Mouse (Mus musculus): ENCODE results near the gene Snapin.

Snapin gene

DNA sequence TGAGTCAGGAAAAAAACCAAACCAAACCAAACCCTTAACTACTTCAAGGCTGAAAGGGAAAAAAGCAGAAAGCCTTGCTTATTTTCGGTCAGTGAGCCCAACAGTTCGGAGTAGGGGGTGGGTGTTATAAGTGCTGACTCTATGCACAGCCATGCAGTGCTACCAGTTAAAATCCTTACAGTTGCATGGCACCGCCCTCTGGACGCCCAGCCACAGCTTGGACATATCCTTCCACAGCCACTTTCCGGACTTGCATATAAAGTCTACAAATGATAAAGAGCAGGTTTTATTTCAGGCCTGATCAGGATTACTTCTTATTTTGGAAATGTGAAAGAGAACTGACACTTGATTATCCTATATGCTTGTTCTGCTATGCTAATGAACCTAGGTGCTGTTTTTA, 14.4 kb upstream of the Snapin start:
- no peak for DNase-seq (ENCODE audit: low read depth, low spot score)

DNA sequence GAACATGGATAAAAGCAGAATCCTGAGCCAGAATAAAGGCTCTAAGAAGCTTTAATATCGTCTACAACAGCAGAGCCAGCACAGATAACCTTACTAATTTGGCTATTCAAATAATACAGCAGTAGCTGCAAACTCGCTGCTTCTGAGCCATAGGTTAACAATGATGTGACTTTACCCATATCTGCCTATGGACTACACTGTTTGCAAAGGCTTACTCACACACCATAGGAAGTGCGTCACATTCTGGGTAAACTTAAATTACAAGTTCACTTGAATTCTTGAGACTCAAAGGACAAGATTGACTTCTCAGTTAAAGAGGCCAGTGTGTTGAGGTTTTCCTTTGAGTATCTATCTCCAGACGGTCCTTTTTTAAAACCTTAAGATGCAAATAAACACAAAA, 12.6 kb upstream of the Snapin start:
- DNase-seq (ENCODE audit: low read depth, low spot score): no peak

GRCm38 (mm10) chr3:90497597-90497996, 6.8 kb upstream of the Snapin start:
- DNase-seq (ENCODE audit: low read depth, low spot score): no peak

- no peak for DNase-seq (ENCODE audit: low read depth, low spot score)
These were observed 5.2 kb upstream of the Snapin start for GRCm38 (mm10) chr3:90495850-90496525.

- no peak for DNase-seq (ENCODE audit: low read depth, low spot score)
These were observed 3.2 kb upstream of the Snapin start for GRCm38 (mm10) chr3:90493831-90494540.

- DNase-seq (ENCODE audit: low read depth, low spot score): peak; percentile 78
These were observed 517 bp upstream of the Snapin start for GRCm38 (mm10) chr3:90491350-90491749.

GRCm38 (mm10) chr3:90488576-90488975, 2.3 kb downstream of the Snapin start:
- no peak for DNase-seq (ENCODE audit: low read depth, low spot score)

GRCm38 (mm10) chr3:90486998-90487397, 3.8 kb downstream of the Snapin start:
- no peak for DNase-seq (ENCODE audit: low read depth, low spot score)

DNA sequence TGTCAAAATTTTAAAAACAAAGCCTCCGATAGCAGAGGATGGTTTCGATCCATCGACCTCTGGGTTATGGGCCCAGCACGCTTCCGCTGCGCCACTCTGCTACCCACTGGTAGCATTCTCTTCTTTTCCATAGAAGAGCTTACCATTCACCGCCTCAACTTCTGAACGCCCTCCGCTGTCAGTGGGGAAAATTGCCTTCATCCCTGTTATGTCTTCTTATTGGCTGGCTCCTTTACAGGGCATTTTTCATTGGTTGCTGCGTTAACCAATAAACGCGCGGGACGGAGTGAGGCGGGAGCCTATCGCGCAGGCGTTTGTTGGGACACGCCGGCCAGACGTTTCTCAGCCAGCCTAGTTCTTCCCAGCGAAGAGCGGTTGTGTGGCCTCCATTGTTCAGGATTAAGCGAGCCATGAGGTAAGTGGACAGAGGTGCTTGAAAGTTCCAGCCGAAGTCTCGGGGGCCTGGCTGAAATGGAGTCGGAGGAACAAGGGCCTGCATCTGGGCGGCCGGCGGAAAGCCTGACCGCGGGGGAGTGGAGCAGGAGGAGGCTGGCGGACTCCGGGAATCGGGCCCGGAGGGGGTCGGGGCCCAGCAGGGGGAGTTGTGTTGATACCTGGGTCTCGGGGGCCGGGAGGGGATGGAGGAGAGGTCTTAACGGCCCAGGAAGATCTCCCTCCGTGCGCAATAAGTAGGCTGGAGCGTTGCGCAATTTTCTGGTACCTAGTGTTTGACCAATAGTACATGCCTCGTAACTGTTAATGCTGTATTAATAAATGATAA, 14.8 kb downstream of the Snapin start, which contains the start of gene Ilf2:
Ilf2 (plus strand) TSS at position 296 of the 781 bp plus-strand sequence.
- peak; percentile 98 for DNase-seq (ENCODE audit: low read depth, low spot score)

DNA sequence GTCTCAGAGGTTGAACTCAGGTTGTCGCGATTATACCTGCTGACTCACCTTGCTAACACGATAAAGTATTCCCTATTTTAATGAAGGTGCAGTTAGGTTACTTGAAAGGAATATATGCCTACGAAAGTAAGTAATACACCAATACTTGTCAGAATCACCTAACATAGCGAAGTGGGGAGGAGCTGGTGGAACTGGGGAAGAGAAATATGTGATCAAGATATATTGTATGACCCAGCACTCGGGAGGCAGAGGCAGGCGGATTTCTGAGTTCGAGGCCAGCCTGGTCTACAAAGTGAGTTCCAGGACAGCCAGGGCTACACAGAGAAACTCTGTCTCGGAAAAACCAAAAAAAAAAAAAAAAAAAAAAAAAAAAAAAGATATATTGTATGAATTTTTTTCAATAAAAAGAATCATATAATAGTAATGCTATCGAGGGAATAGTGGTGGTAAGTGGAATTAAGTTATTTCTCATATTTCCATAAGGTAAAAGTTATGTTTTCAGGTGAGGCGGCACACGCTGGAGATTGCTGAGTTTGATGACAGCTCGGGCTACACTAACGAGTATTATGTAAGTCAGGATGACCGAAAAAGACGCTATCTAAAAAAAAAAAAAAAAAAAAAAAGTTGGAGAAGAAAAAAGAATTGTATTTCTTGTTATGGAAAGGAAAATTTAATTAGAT, 15.5 kb downstream of the Snapin start:
- DNase-seq (ENCODE audit: low read depth, low spot score): peak; percentile 61

GRCm38 (mm10) chr3:90472213-90472612, 18.6 kb downstream of the Snapin start:
- peak; percentile 78 for DNase-seq (ENCODE audit: low read depth, low spot score)

DNA sequence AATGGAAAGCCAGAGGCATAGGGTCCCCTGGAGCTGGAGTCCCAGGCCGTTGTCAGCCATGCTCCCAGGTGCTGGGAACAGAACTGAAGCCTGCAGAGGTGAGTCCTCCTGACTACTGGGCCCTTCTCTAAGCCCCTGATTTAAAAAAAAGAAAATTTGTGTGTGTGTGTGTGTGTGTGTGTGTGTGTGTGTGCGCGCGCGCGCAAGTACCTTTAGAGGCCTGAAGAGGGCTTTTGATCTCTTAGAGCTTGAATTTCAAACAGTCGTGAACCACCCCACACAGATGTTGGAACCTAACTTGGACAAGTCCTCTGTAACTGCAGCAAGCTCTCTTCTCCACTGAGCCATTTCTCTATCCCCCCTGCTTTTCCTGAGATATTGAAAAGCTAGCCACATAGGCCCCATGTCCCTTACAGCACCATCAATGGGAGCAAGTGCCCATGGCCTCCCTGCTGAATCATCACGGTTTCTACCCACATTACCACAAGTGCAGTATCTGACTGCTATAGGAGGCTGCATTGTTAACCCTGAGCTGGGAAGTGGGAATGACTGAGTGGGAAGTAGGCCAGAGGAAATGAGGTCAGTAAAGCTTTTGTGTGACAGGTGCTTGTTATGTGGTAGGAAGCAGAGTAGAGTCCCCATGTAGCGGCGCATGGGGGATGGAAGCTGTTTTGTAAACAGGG, 23.1 kb downstream of the Snapin start:
- no peak for DNase-seq (ENCODE audit: low read depth, low spot score)

DNA sequence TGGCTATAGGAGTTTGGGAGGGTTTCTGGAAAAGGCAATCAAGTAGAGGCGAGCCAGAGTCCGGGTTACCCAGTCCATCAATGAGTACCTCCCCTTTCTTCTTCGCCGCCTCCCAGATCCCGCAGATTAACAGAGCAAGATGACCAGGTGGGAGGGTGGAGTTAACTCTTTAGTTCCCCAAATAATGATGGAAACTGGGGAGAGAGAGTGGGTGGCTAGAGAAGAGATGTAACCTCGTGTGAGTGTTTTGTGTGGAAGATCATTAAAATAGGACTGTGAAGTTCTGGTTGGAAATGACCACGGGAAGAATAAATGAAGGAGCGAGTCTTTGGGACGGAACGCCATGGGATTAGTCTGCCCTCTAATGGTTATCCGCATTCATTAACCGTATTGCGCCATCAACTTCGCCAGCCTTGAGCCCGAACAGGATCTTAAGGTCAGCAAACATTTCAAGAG, 24.5 kb downstream of the Snapin start:
- no peak for DNase-seq (ENCODE audit: low read depth, low spot score)

DNA sequence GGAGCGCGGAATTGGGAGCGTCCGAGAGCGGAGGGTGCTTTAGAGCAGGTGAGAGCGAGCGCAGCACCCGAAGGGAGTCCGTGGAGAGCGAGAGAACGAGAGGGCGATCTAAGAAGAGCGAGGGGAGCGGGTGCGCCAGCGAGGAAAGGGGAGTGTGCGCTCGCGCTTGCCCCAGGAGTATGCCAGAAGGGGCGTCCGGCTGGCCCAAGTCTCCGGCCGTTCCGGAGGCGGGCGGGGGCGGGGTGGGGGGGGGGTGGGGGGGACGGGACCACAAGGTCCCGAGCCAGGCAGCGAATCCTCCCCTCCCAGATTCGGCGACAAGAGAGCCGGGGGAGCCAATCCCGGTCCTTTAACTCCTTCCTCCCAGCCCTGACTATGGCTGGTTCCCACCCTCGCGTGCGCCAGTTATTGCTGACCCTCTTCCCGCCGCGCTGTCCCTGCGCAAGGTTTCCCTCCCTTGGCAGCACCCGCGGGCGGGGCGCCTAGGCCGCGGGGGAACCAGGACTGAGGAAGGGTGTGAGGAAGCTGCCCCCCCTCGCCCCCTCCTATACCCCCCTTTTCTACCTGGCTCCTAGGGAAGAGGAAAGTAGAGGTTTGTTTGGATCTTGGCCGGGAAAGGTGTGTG, 25.0 kb downstream of the Snapin start, which contains the start of gene Npr1:
Npr1 (minus strand) TSS at position 181 of the 625 bp plus-strand sequence.
- no peak for DNase-seq (ENCODE audit: low read depth, low spot score)

DNA sequence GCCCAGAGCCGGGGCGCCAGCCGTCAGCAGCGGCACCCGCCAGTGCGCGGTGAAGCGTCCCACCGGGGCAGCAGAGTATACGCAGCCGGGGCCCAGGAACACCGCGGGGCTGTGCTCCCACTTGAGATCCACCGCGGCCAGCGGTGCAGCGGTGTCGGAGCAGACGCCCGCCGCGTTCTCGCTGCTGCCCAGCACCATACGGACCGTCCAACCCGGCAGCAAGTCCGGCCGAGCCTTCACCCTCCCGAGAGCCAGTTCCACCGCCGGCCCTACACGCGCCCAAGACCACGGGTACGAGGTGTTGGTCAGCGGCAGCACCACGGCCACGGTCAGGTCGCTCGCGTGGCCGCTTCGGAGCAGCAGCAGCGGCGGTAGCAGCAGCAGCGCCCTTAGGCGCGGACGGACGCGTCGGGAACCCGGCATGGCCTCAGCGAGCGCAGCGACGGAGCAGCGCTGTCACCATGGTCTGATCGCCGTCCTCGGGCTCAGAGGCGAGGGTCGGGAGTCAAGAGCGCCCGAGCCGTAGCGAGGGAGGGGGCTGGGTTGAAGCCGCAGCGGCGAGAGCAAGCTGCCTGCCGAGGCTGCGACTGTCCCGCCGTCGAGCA, 25.6 kb downstream of the Snapin start:
- DNase-seq (ENCODE audit: low read depth, low spot score): no peak

DNA sequence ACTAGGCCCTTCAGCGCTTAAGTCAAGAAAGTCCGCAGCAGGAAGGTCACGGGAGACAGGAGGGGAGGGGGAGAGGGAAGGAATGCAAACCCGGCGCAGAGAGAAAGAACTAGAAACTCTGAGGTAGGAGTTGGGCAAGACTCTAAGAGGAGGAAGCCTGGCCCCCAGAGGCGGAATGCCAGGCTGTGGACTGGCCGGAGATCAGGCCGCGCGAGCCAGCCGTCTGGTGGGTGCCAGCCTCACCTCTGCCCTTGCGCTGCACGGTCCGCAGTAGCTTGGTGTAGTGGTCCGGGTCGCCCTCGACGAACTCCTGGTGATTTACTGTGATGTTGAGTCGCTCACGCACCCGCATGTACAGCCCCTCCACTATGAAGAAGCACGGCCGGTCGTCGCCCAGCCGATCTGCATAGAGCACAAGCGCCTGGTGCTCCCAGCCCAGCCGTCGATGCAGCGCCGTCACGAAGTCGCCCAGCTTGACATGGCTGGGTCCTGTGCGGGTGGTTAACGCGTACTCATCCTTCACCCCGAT, 26.2 kb downstream of the Snapin start:
- DNase-seq (ENCODE audit: low read depth, low spot score): no peak

- no peak for DNase-seq (ENCODE audit: low read depth, low spot score)
These were observed 28.3 kb downstream of the Snapin start for GRCm38 (mm10) chr3:90462579-90462978.

- DNase-seq (ENCODE audit: low read depth, low spot score): no peak
These were observed 28.9 kb downstream of the Snapin start for GRCm38 (mm10) chr3:90461935-90462334.

DNA sequence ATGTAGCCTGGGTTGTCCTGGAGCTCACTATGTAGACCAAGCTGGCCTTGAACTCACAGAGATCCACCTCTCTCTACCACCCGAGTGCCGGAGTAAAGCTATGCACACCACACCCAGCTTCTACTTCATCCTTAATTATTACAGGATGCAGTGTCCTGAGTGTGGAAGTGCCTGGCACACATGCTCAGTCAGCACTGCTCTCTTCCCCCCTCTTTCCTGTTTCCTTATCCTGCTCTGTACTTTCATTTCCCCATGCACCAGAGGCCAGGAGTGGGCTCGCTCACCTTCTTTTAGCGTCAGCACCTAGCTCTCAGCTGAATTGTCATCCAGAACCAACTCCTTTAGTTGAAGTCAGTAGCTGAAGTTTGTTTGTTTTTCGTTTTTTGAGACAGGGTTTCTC, 30.5 kb downstream of the Snapin start:
- no peak for DNase-seq (ENCODE audit: low read depth, low spot score)

DNA sequence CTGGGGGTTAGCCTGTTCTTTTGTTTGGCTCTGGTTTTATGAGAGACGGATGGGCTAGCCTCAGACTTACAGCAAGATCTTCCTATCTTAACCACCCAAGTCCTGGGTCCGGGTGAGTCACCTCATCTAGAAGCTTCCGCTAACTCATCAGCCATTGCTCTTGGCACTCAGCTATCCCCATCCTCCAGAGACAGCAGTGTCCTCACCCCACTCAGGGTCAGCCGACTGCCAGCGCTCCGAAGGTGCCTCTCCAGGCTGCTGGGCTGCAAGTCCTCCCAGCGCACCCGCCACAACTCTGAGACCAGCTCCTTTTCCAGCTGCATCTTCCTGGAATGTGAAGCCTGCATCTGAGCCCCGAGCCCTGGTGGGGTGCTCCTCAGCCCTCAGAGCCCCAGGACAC, 31.1 kb downstream of the Snapin start:
- no peak for DNase-seq (ENCODE audit: low read depth, low spot score)
